ENCODE assay signal across 23 mouse cellular contexts in the genomic region with DNA sequence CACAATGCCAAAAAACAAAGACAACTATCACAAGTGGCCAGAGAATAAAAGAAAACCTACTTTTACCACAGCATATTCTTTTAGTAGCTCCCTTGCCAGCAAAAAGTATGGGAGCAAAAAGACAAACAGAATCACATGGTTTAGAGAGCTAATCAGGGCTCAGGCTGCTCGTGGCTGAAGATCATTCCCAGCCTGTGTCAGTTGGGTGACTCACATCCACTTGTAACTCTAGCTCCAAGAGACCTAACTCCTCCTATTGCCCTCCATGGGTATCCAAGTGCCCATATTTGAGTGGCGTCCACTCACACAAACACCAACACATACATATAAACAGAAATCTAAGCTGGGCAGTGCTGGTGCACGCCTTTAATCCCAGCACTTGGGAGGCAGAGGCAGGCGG. TPM values are rescaled to one million over a fixed set of nuclear protein-coding genes. Genes with fewer than 3 reads are reported as not detected.
DNase-seq lines count a peak whose midpoint lies in the region; ATAC-seq and TF ChIP-seq lines count a peak whose summit lies in the region.
"Had no signal": no experiment of that assay in that cellular context is flagged by ENCODE, and none has a peak within 500 bp of the region (broad histone marks: within the 10 kb centered on the region; RNA-seq: fewer than 3 reads in every experiment).

No protein-coding gene starts in this region.

- TF ChIP-seq CTCF in liver, postnatal 0 days (IDR thresholded peaks at IDR 0.05; ENCODE audit: low read depth), result no peak

- 58% methylated on average over 4 of the region's 4 CpGs for WGBS in liver, embryonic 13.5 days (ENCODE audit: insufficient replicate concordance)
- WGBS in liver, postnatal 0 days (ENCODE audit: insufficient replicate concordance), result 74% methylated on average over 4 of the region's 4 CpGs
- WGBS in midbrain, embryonic 11.5 days, result 84% methylated on average over 4 of the region's 4 CpGs
- WGBS in midbrain, embryonic 13.5 days, result 80% methylated on average over 4 of the region's 4 CpGs

- TF ChIP-seq EP300 in liver, postnatal 0 days (IDR thresholded peaks at IDR 0.05; ENCODE audit: low read depth), result no peak

- H3K27ac ChIP-seq in liver, embryonic 13.5 days, result peak overlapping the region; percentile 43
- H3K27ac ChIP-seq in liver, postnatal 0 days (ENCODE audit: low read depth), result no peak overlapping the region
- no peak overlapping the region for H3K27ac ChIP-seq in midbrain, embryonic 11.5 days (ENCODE audit: low read depth, low read length)
- H3K27ac ChIP-seq in midbrain, embryonic 13.5 days, result no peak overlapping the region
- H3K27ac ChIP-seq: embryonic facial prominence, embryonic 10.5 days; forebrain, embryonic 15.5 days; heart, embryonic 15.5 days; hindbrain, embryonic 10.5 days; hindbrain, embryonic 14.5 days had no signal

- ATAC-seq in liver, embryonic 13.5 days (ENCODE audit: low read depth), result no peak
- ATAC-seq in liver, postnatal 0 days, result no peak
- ATAC-seq in midbrain, embryonic 11.5 days (ENCODE audit: low FRiP score), result no peak
- no peak for ATAC-seq in midbrain, embryonic 13.5 days
- ATAC-seq: forebrain, embryonic 15.5 days had no signal

- H3K4me1 ChIP-seq in liver, embryonic 13.5 days (replicated peaks), result peaks cover 48% of the 10 kb centered on the region
- H3K4me1 ChIP-seq in liver, postnatal 0 days (ENCODE audit: insufficient read depth), result peaks cover 5% of the 10 kb centered on the region; the same call in 1 of the 2 replicates
- no peaks in the 10 kb centered on the region for H3K4me1 ChIP-seq in midbrain, embryonic 11.5 days (ENCODE audit: control insufficient read depth, insufficient read depth, low read length)
- peaks cover 2% of the 10 kb centered on the region for H3K4me1 ChIP-seq in midbrain, embryonic 13.5 days (replicated peaks)
- H3K4me1 ChIP-seq: embryonic facial prominence, embryonic 10.5 days; forebrain, embryonic 15.5 days; heart, embryonic 15.5 days; hindbrain, embryonic 10.5 days had no signal

- no peak for DNase-seq in liver, embryonic 13.5 days
- DNase-seq in liver, postnatal 0 days, result no peak
- DNase-seq in midbrain, embryonic 11.5 days (ENCODE audit: low spot score, missing footprints), result peak; percentile 53
- DNase-seq in NIH3T3 (ENCODE audit: low read depth), result peak; percentile 47
- DNase-seq in heart, adult 18-20 months, result no peak
- DNase-seq in layer of hippocampus, adult 11-12 months (ENCODE audit: low spot score), result no peak
- DNase-seq in heart, postnatal 25 days (ENCODE audit: low spot score), result no peak
- DNase-seq: adrenal gland, adult 2 months; adrenal gland, postnatal 25 days; B cell, adult 2 months; cerebellum, adult 2 months; cerebellum, postnatal 10 days; gastrocnemius, postnatal 36 days; heart, adult 11 months; heart, postnatal 14 days had no signal

- peaks cover 14% of the 10 kb centered on the region; the same call in 1 of the 2 replicates for H3K36me3 ChIP-seq in liver, embryonic 13.5 days
- H3K36me3 ChIP-seq in liver, postnatal 0 days (replicated peaks; ENCODE audit: insufficient read depth, low read length), result 0 out of 2 replicates have a peak, but pooled peaks cover 2% of the 10 kb centered on the region
- H3K36me3 ChIP-seq in midbrain, embryonic 11.5 days (ENCODE audit: control insufficient read depth, insufficient read depth, low read length), result no peaks in the 10 kb centered on the region
- peaks cover 9% of the 10 kb centered on the region; the same call in 1 of the 2 replicates for H3K36me3 ChIP-seq in midbrain, embryonic 13.5 days
- H3K36me3 ChIP-seq: embryonic facial prominence, embryonic 10.5 days; forebrain, embryonic 15.5 days; heart, embryonic 15.5 days had no signal

- H3K9ac ChIP-seq in liver, embryonic 13.5 days, result peak overlapping the region; percentile 15; the same call in 1 of the 2 replicates
- no peak overlapping the region for H3K9ac ChIP-seq in liver, postnatal 0 days (replicated peaks)
- no peak overlapping the region for H3K9ac ChIP-seq in midbrain, embryonic 11.5 days (ENCODE audit: low read length)
- H3K9ac ChIP-seq in midbrain, embryonic 13.5 days (replicated peaks), result no peak overlapping the region
- H3K9ac ChIP-seq: forebrain, embryonic 15.5 days; heart, embryonic 15.5 days; hindbrain, embryonic 14.5 days had no signal

- no peaks in the 10 kb centered on the region for H3K9me3 ChIP-seq in liver, embryonic 13.5 days (replicated peaks)
- H3K9me3 ChIP-seq in liver, postnatal 0 days (ENCODE audit: low read length), result no peaks in the 10 kb centered on the region
- no peaks in the 10 kb centered on the region for H3K9me3 ChIP-seq in midbrain, embryonic 11.5 days (ENCODE audit: control insufficient read depth, low read length)
- peaks cover 5% of the 10 kb centered on the region; the same call in 1 of the 2 replicates for H3K9me3 ChIP-seq in midbrain, embryonic 13.5 days
- H3K9me3 ChIP-seq: embryonic facial prominence, embryonic 10.5 days; forebrain, embryonic 15.5 days; heart, embryonic 15.5 days had no signal

- no peaks in the 10 kb centered on the region for H3K27me3 ChIP-seq in liver, embryonic 13.5 days
- no peaks in the 10 kb centered on the region for H3K27me3 ChIP-seq in liver, postnatal 0 days (ENCODE audit: insufficient read depth, low read length)
- H3K27me3 ChIP-seq in midbrain, embryonic 11.5 days (ENCODE audit: control insufficient read depth, insufficient read depth, low read length), result no peaks in the 10 kb centered on the region
- no peaks in the 10 kb centered on the region for H3K27me3 ChIP-seq in midbrain, embryonic 13.5 days
- H3K27me3 ChIP-seq: forebrain, embryonic 15.5 days; heart, embryonic 15.5 days had no signal

- intact Hi-C loops in heart, postnatal 25 days (cut with DNase I), result no loop called here

- no peak overlapping the region for H3K4me2 ChIP-seq in liver, embryonic 13.5 days
- no peak overlapping the region for H3K4me2 ChIP-seq in liver, postnatal 0 days (ENCODE audit: low read depth, low read length)
- H3K4me2 ChIP-seq in midbrain, embryonic 11.5 days, result no peak overlapping the region
- H3K4me2 ChIP-seq in midbrain, embryonic 13.5 days (replicated peaks), result no peak overlapping the region
- H3K4me2 ChIP-seq: forebrain, embryonic 15.5 days; heart, embryonic 11.5 days; heart, embryonic 15.5 days; hindbrain, embryonic 14.5 days had no signal

- no peak overlapping the region for H3K4me3 ChIP-seq in liver, embryonic 13.5 days (replicated peaks)
- no peak overlapping the region for H3K4me3 ChIP-seq in liver, postnatal 0 days (ENCODE audit: low read depth, low read length)
- no peak overlapping the region for H3K4me3 ChIP-seq in midbrain, embryonic 11.5 days (ENCODE audit: low read depth, low read length)
- H3K4me3 ChIP-seq in midbrain, embryonic 13.5 days (replicated peaks), result no peak overlapping the region
- H3K4me3 ChIP-seq: embryonic facial prominence, embryonic 10.5 days; erythroblast, embryonic 14.5 days; forebrain, embryonic 15.5 days; heart, embryonic 15.5 days; hindbrain, embryonic 10.5 days had no signal

RNA-seq across cellular contexts. Expression of a gene that starts 8.6 kb away (rescaled TPM):
- polyA plus RNA-seq in liver, embryonic 13.5 days (2015; fragmentation: Nextera tagmentation; extraction: Ambion mirVana), result 90.0 and 92.8 TPM in 2 replicates
- polyA plus RNA-seq in liver, postnatal 0 days (2015; fragmentation: Nextera tagmentation; extraction: Ambion mirVana), result 59.9 and 64.7 TPM in 2 replicates
- polyA plus RNA-seq in midbrain, embryonic 11.5 days (2014; fragmentation: Nextera tagmentation; extraction: Ambion mirVana), result 90.5 and 94.7 TPM in 2 replicates
- 107 and 133 TPM in 2 replicates for polyA plus RNA-seq in midbrain, embryonic 13.5 days (2015; fragmentation: Nextera tagmentation; extraction: Ambion mirVana)
- total RNA-seq in heart, adult 18-20 months (2021), result 10 to 100 TPM; 22.6 to 31.0 TPM
- total RNA-seq in heart, postnatal 25 days (2021), result 10 to 100 TPM; 19.6 to 22.0 TPM

Comparison
In these comparisons a context has a peak if more than half of its experiments do, and no peak if none do; other contexts are left out.
1. DNase-seq: peak in midbrain, embryonic 11.5 days (single experiment) and NIH3T3 (single experiment); none in liver, embryonic 13.5 days (single experiment), liver, postnatal 0 days (single experiment), heart, adult 18-20 months (0 of 2), layer of hippocampus, adult 11-12 months (single experiment) and heart, postnatal 25 days (single experiment).